Mouse (Mus musculus) heart, postnatal 0 days (tissue): ENCODE measurements around the gene Zcchc14. TPM values are rescaled to one million over a fixed set of nuclear protein-coding genes. Genes with fewer than 3 reads are reported as not detected.

Experiments
- ATAC-seq: fragments of 200-750 bp; cut with Nextera tagmentation; 2 replicates; pipeline ENCODE4 v1.8.0; 2017; ENCODE audit warnings: low read depth, moderate number of reproducible peaks, moderate library complexity; ENCODE audit not compliant: insufficient read depth
- DNase-seq: peaks from one replicate; pipeline ENCODE4 v3.0.0-alpha.2; 2016; ENCODE audit warnings: low spot score
- H3K27ac ChIP-seq: fragments of 300-500 bp; sonication (generic); 2 replicates; pipeline ENCODE4 v1.5.1; 2014; ENCODE audit warnings: low read depth, mild to moderate bottlenecking
- H3K27me3 ChIP-seq: fragments of 300-500 bp; sonication (generic); 2 replicates; pipeline ENCODE4 v1.6.1; 2014; ENCODE audit warnings: low read length, mixed read lengths; ENCODE audit not compliant: control insufficient read depth, insufficient read depth
- H3K36me3 ChIP-seq: fragments of 300-500 bp; sonication (generic); replicated peaks from 2 replicates; pipeline ENCODE4 v1.6.1; 2014; ENCODE audit warnings: low read length, mixed read lengths; ENCODE audit not compliant: control insufficient read depth, insufficient read depth
- H3K4me1 ChIP-seq: fragments of 300-500 bp; sonication (generic); 2 replicates; pipeline ENCODE4 v1.6.1; 2014; ENCODE audit warnings: antibody characterized with exemption; ENCODE audit not compliant: control insufficient read depth, insufficient read depth
- H3K4me2 ChIP-seq: fragments of 300-500 bp; sonication (generic); 2 replicates; pipeline ENCODE4 v1.6.1; 2014; ENCODE audit warnings: low read depth, mild to moderate bottlenecking, low read length, moderate library complexity
- H3K4me3 ChIP-seq: fragments of 300-500 bp; sonication (generic); 2 replicates; pipeline ENCODE4 v1.5.1; 2014; ENCODE audit warnings: low read depth, low read length
- H3K9ac ChIP-seq: fragments of 300-500 bp; sonication (generic); replicated peaks from 2 replicates; pipeline ENCODE4 v1.6.1; 2014; ENCODE audit warnings: low read depth, low read length, mixed read lengths
- H3K9me3 ChIP-seq: fragments of 300-500 bp; sonication (generic); replicated peaks from 2 replicates; pipeline ENCODE4 v1.6.1; 2016; ENCODE audit warnings: low read length; ENCODE audit not compliant: control insufficient read depth
- CTCF ChIP-seq: IDR thresholded peaks from 2 replicates; pipeline ENCODE4 v1.5.1; 2016; ENCODE audit warnings: antibody characterized with exemption, control low read depth, low read depth
- EP300 ChIP-seq: IDR thresholded peaks from 2 replicates; pipeline ENCODE4 v1.6.1; 2016; ENCODE audit warnings: antibody characterized with exemption, low read depth
- WGBS: fragments of 180-500 bp; shearing (Covaris S2); extraction: QIAGEN DNeasy Blood & Tissue Kit; methylation state at CpG from one replicate; pipeline ENCODE4 v1.1.7; 2014; 5-methylcytosine and 5-hydroxymethylcytosine counted together
- polyA plus RNA-seq: library from polyadenylated mRNA; unstranded; fragments of >200 nt; fragmentation: Nextera tagmentation; extraction: Ambion mirVana; gene quantifications from 2 replicates; pipeline ENCODE4 v1.2.1, GENCODE M21; 2015
- total RNA-seq: library from RNA; depleted of rRNA; stranded (reverse); fragments of >200 nt; gene quantifications from 2 replicates; pipeline ENCODE4 v1.2.3, GENCODE M21; 2014; ENCODE audit warnings: low replicate concordance

Gene Zcchc14
- total and polyA plus RNA-seq, 2 experiments from 2014 or later, result 5.6 to 18.1 TPM

DNA sequence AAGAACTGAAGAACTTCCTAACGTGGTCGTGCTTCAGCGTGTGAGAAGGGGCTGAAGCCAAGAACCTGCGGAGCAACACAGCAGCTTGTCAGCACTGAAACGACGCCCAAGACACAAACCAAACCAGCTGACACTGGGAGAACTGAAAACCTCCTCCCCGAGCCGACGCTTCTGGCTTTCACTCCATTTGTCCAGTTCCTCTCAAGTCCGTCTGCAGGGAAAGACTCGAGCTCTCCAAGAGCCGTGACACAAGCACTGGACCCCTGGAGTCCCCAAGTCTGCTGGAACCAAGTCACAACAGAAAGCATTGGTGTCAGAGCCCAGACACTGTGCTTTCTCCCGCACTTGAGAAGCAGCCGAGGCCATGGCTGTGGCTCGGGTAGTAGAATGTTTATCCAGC, 43.5 kb downstream of the Zcchc14 start:
- Histone ChIP-seq H3K9ac (no peak overlapping the region), H3K4me1 (peaks cover 6% of the 10 kb centered on the region; the same call in 1 of the 2 replicates), H3K27ac (no peak overlapping the region), H3K9me3 (no peaks in the 10 kb centered on the region), H3K4me2 (no peak overlapping the region), H3K36me3 (peaks cover 59% of the 10 kb centered on the region), H3K27me3 (no peaks in the 10 kb centered on the region), H3K4me3 (no peak overlapping the region)
- ATAC-seq (no peak), DNase-seq (no peak)
- 61% methylated on average over 15 of the region's 15 CpGs for WGBS
- TF ChIP-seq EP300 (no peak), CTCF (no peak)

DNA sequence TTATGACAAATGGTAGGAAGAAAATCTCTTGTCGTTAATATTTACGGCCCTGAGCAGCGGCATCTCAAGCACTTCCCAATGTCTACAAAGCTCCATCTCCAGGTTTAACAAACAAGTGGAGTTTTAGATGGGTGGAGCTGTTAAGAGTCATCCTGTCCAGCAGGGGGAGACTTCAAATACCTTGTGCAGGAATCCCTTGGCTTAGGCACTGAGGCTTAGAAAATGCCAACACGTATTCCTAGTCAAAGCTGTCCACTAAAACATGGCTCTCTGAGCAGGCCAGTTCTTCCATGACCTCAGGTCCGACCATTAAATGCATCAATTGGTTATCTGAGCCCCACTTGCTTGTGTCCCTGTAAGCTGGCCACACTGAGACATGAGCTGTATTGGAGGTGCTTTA, 45.0 kb downstream of the Zcchc14 start:
- no peak overlapping the region for H3K4me2 ChIP-seq
- no peaks in the 10 kb centered on the region for H3K4me1 ChIP-seq
- H3K36me3 ChIP-seq, result peaks cover 67% of the 10 kb centered on the region
- no peak overlapping the region for H3K4me3 ChIP-seq
- H3K9me3 ChIP-seq, result no peaks in the 10 kb centered on the region
- WGBS, result 84% methylated on average over 5 of the region's 5 CpGs
- H3K9ac ChIP-seq, result no peak overlapping the region
- no peak for DNase-seq
- no peak for ATAC-seq
- no peak for TF ChIP-seq EP300
- TF ChIP-seq CTCF, result peak; percentile 60
- no peak overlapping the region for H3K27ac ChIP-seq
- H3K27me3 ChIP-seq, result no peaks in the 10 kb centered on the region

DNA sequence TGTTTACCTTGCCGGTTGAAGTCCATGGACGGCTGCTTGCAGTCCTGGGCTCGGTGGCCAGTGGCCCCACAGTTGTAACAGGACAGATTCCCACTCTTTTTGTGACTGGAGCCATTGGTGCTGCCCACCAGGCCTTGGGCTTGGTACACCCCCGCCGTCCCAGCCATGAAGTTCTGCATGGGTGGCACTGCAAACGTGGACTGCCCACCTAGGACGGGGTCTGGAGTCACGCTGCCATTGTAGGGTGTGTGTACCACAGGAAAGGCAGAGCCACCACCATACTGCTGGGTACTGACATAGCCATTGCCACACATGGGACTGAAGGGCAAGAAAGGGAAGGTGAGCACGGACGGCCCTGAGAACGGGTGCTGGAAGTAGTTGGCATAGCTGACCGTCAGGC, 48.9 kb downstream of the Zcchc14 start:
- no peak overlapping the region for H3K27ac ChIP-seq
- H3K4me3 ChIP-seq, result no peak overlapping the region
- H3K4me1 ChIP-seq, result no peaks in the 10 kb centered on the region
- H3K9me3 ChIP-seq, result no peaks in the 10 kb centered on the region
- no peaks in the 10 kb centered on the region for H3K27me3 ChIP-seq
- no peak for DNase-seq
- no peak for TF ChIP-seq EP300
- no peak for TF ChIP-seq CTCF
- no peak for ATAC-seq
- WGBS, result 94% methylated on average over 12 of the region's 12 CpGs
- no peak overlapping the region for H3K9ac ChIP-seq
- H3K4me2 ChIP-seq, result no peak overlapping the region
- peaks cover 76% of the 10 kb centered on the region for H3K36me3 ChIP-seq

DNA sequence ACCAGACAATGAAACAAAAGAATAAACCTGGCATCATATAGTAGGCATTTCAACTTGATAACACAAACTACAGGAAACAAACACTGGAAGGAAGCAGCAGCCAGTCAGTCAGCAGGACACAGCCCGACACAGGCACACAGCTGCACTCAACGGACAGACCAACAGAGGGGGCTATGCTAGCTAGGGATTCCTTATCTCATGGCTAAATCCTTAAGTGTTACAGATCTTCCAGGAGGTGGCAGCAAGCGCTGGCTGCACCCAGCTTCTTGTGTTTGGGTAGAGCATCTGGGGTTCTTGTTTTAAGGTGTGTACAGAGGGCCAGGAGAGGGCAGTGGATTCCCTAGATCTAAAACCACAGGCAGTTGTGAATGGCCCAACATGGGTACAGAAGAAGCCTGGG, 49.8 kb downstream of the Zcchc14 start:
- Histone ChIP-seq H3K27me3 (no peaks in the 10 kb centered on the region), H3K4me3 (no peak overlapping the region), H3K36me3 (peaks cover 72% of the 10 kb centered on the region), H3K9me3 (no peaks in the 10 kb centered on the region), H3K9ac (no peak overlapping the region), H3K4me1 (no peaks in the 10 kb centered on the region), H3K27ac (no peak overlapping the region), H3K4me2 (no peak overlapping the region)
- ATAC-seq (peak; percentile 55), DNase-seq (peak; percentile 45)
- TF ChIP-seq CTCF (peak; percentile 80), EP300 (no peak)
- 31% methylated on average over 3 of the region's 3 CpGs for WGBS

DNA sequence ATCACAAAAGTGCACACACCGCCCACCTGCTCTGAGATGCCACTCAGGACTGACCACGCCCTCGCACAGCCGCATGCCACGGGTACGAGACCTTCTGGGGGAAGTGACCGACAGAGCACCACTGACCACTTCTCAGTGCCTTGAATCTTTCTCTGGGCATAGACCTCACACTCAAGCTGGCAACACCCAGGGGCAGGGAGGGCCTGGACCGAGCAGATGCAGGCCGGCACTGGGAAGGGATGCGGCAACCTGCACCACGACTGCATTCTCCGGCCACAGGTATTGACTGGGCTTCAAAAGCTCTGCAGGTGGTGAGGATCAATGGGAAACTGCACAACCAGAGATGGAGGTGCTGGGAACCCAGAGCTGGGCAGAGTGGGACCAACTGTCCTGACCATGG, 50.3 kb downstream of the Zcchc14 start:
- WGBS, result 93% methylated on average over 12 of the region's 12 CpGs
- Histone ChIP-seq H3K4me3 (no peak overlapping the region), H3K36me3 (peaks cover 73% of the 10 kb centered on the region), H3K4me1 (no peaks in the 10 kb centered on the region), H3K4me2 (no peak overlapping the region), H3K9me3 (no peaks in the 10 kb centered on the region), H3K27ac (no peak overlapping the region), H3K27me3 (no peaks in the 10 kb centered on the region), H3K9ac (no peak overlapping the region)
- no peak for TF ChIP-seq CTCF
- TF ChIP-seq EP300, result no peak
- DNase-seq (no peak), ATAC-seq (no peak)

DNA sequence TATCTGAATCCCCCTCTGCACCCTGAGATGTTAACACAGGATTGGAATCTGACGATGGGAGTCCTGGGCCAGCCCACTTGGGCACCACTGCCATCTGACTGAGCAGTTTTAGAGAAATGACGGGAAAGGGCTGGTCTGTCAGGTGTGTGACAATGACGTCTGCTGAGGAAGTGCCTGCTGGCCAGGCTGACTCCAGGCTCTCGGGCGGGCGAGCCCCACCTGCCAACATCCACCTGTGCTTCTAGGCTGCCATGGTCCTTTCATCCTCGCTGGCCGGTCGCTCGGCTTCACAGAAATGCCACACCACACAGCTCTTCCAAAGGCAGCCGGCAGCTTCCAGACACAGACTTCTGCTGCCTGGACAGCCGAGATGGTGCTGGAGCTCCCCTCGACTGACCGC, 52.9 kb downstream of the Zcchc14 start:
- Histone ChIP-seq H3K9ac (no peak overlapping the region), H3K9me3 (no peaks in the 10 kb centered on the region), H3K4me2 (no peak overlapping the region), H3K4me3 (no peak overlapping the region), H3K36me3 (peaks cover 72% of the 10 kb centered on the region), H3K27me3 (no peaks in the 10 kb centered on the region), H3K4me1 (no peaks in the 10 kb centered on the region), H3K27ac (no peak overlapping the region)
- 85% methylated on average over 14 of the region's 14 CpGs for WGBS
- DNase-seq (no peak), ATAC-seq (no peak)
- no peak for TF ChIP-seq EP300
- no peak for TF ChIP-seq CTCF
